Mouse (Mus musculus) CH12.LX (cell line): ENCODE measurements around the gene 2010300C02Rik. TPM values are rescaled to one million over a fixed set of nuclear protein-coding genes. Genes with fewer than 3 reads are reported as not detected.
"Not testable (repeated sequence)": the region's sequence is repeated elsewhere in the genome, so short reads cannot be mapped to it uniquely, and the experiment has no call there.

ENCODE experiments used
- DNase-seq: peaks from one replicate; pipeline ENCODE4 v3.0.0-alpha.2; 2013; ENCODE audit errors: extremely low read depth
- H3K27ac ChIP-seq: 2 replicates; pipeline ENCODE4 v1.5.1; 2012; ENCODE audit warnings: low read depth, mild to moderate bottlenecking, control low read depth, moderate library complexity; ENCODE audit not compliant: insufficient read depth
- H3K27me3 ChIP-seq: replicated peaks from 2 replicates; pipeline ENCODE3; 2012; ENCODE audit warnings: inconsistent platforms
- H3K36me3 ChIP-seq, 2 experiments: replicated peaks in 1 of 2; 2 replicates each; pipeline versions ENCODE3 to v1.6.1; 2012; ENCODE audit warnings: inconsistent platforms in 1 of 2, low read length in 1 of 2, mild to moderate bottlenecking in 1 of 2, mixed read lengths in 1 of 2, moderate library complexity in 1 of 2; ENCODE audit not compliant: control insufficient read depth in 1 of 2, insufficient read depth in 1 of 2
- H3K4me1 ChIP-seq, 2 experiments: 2 replicates each; pipeline ENCODE4 v1.6.1; 2012; ENCODE audit warnings: inconsistent platforms in 1 of 2, moderate library complexity in 1 of 2; ENCODE audit not compliant: insufficient read depth in 2 of 2, control insufficient read depth in 1 of 2
- H3K4me2 ChIP-seq: 2 replicates; pipeline ENCODE4 v1.6.1; 2012; ENCODE audit warnings: low read depth, mild to moderate bottlenecking, control low read depth; ENCODE audit not compliant: poor library complexity, insufficient read depth, severe bottlenecking
- H3K4me3 ChIP-seq, 3 experiments: fragments of 150-350 bp in 1 of 3; sonication (generic) in 1 of 3; replicated peaks in 1 of 3; 2 replicates each; pipeline versions ENCODE3 to v1.5.1; 2011 to 2012; ENCODE audit warnings: low read depth in 2 of 3, low read length in 2 of 3, mild to moderate bottlenecking in 2 of 3, moderate library complexity in 2 of 3, control low read depth in 1 of 3, improper control_type of control experiment in 1 of 3, inconsistent platforms in 1 of 3, mixed read lengths in 1 of 3; ENCODE audit not compliant: poor library complexity in 1 of 3
- H3K79me2 ChIP-seq: replicated peaks from 2 replicates; pipeline ENCODE4 v1.6.1; 2012; ENCODE audit warnings: mild to moderate bottlenecking, moderate library complexity; ENCODE audit not compliant: control insufficient read depth, poor library complexity, insufficient read depth, severe bottlenecking; ENCODE audit errors: extremely low read depth
- H3K9ac ChIP-seq: 2 replicates; pipeline ENCODE4 v1.6.1; 2012; ENCODE audit warnings: low read depth, mild to moderate bottlenecking, control low read depth, moderate library complexity; ENCODE audit not compliant: insufficient read depth
- H3K9me3 ChIP-seq: replicated peaks from 2 replicates; pipeline ENCODE3; 2012; ENCODE audit warnings: low read length, inconsistent platforms, mixed read lengths
- CHD1 ChIP-seq: IDR thresholded peaks from 2 replicates; pipeline ENCODE4 v1.6.1; 2012; ENCODE audit warnings: low read depth, low read length, improper control_type of control experiment, inconsistent platforms
- E2F4 ChIP-seq: IDR thresholded peaks from 2 replicates; pipeline ENCODE4 v1.6.1; 2011; ENCODE audit warnings: low read depth, low read length, improper control_type of control experiment; ENCODE audit not compliant: insufficient replicate concordance
- JUND ChIP-seq: conservative IDR thresholded peaks from 2 replicates; pipeline ENCODE4 v1.6.1; 2011; ENCODE audit warnings: low read depth, low read length, improper control_type of control experiment
- MXI1 ChIP-seq: IDR thresholded peaks from 2 replicates; pipeline ENCODE4 v1.6.1; 2011; ENCODE audit warnings: mild to moderate bottlenecking, low read depth, low read length, improper control_type of control experiment
- NELFE ChIP-seq: IDR thresholded peaks from 2 replicates; pipeline ENCODE4 v1.6.1; 2011; ENCODE audit warnings: low read depth, low read length, improper control_type of control experiment
- NRF1 ChIP-seq: IDR thresholded peaks from 2 replicates; pipeline ENCODE4 v1.6.1; 2014; ENCODE audit warnings: low read depth, mild to moderate bottlenecking, inconsistent platforms, low read length, improper control_type of control experiment, moderate library complexity
- RCOR1 ChIP-seq: conservative IDR thresholded peaks from 2 replicates; pipeline ENCODE4 v1.6.1; 2012; ENCODE audit warnings: low read depth, mild to moderate bottlenecking, inconsistent platforms, low read length, improper control_type of control experiment
- SIN3A ChIP-seq: IDR thresholded peaks from 2 replicates; pipeline ENCODE4 v1.6.1; 2012; ENCODE audit warnings: low read length, improper control_type of control experiment, inconsistent platforms
- USF1 ChIP-seq: IDR thresholded peaks from 2 replicates; pipeline ENCODE4 v1.6.1; 2014; ENCODE audit warnings: low read depth, mild to moderate bottlenecking, inconsistent platforms, low read length, improper control_type of control experiment
- ZC3H11A ChIP-seq: IDR thresholded peaks from 2 replicates; pipeline ENCODE4 v1.6.1; 2012; ENCODE audit warnings: low read depth, mild to moderate bottlenecking, inconsistent platforms, low read length, improper control_type of control experiment
- ZKSCAN1 ChIP-seq: IDR thresholded peaks from 2 replicates; pipeline ENCODE4 v1.6.1; 2012; ENCODE audit warnings: low read depth, inconsistent platforms, low read length, improper control_type of control experiment, borderline replicate concordance
- ZNF384 ChIP-seq: IDR thresholded peaks from 2 replicates; pipeline ENCODE4 v1.6.1; 2012; ENCODE audit warnings: low read depth, low read length, improper control_type of control experiment, inconsistent platforms
- dilution Hi-C: fragments of 300-500 bp; cut with MboI; formaldehyde crosslinking; loops from 2 replicates; pipeline ENCODE4 v1.14.3; 2020; ENCODE audit warnings: low sequenced_read_pairs; ENCODE audit not compliant: extremely low pct_unique_long_range_greater_than_20kb, extremely low pct_ligation_motif_present
- in situ Hi-C: fragments of 300-500 bp; cut with MboI; formaldehyde crosslinking; loops from 3 replicates; pipeline ENCODE4 v1.14.3; 2019; ENCODE audit warnings: low sequenced_read_pairs, low pct_ligation_motif_present, low pct_unique_long_range_greater_than_20kb, mixed read lengths
- polyA plus RNA-seq: library from polyadenylated mRNA; unstranded; fragments of >175 nt; gene quantifications from 2 replicates; pipeline ENCODE4 v1.2.1, GENCODE M21; 2012; ENCODE audit warnings: low read depth; ENCODE audit not compliant: insufficient read length
- total RNA-seq, 2 experiments: library from RNA; depleted of rRNA; stranded (reverse); fragments of 300-350 nt in 1 of 2; fragments of >200 nt in 1 of 2; gene quantifications; 2 replicates each; pipeline ENCODE4 v1.2.3; 2012 to 2014

2010300C02Rik gene
- total and polyA plus RNA-seq, 3 experiments, result 0.08 to 0.25 (median 0.09) TPM

DNA sequence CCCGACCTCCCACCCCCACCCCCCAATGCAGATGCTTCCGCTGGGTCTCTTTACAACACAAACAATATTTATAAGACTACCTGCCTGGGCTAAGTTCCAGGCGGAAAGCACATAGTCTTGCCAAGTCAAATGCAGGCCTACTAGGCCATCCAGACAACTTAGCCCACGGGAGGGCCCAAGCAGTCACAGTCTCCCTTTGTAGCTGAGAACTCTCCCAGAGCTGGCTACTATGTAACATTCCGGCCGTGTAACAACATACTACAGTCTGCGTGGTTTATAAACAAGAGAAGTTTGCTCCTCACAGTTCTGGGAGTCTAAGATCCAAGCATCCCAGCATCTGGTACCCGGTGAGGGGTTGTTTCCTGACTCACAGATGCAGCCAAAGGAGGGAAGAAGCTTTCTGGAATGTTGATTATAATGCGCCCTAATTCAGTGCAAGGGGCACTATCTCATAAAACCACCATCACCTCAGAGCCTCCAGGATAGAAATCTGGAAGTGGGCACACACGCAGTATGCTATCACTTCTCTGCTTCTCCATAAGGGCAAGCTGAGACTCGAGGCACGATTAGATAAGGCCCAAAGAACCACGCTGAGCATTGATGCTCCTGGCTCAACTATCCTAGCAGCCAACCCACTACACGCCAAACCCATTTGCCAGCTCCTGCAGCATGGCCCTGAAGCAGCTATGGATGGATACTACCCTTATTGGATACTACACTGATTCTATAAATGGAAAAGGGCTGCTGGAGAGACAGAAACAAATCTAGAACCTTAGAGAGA lies 2.3 kb downstream of the 2010300C02Rik start:
- no peak for DNase-seq
- Histone ChIP-seq H3K9me3 (no peaks in the 10 kb centered on the region), H3K36me3 (no peaks in the 10 kb centered on the region), H3K27me3 (no peaks in the 10 kb centered on the region), H3K79me2 (no peaks in the 10 kb centered on the region), H3K27ac (no peak overlapping the region), H3K4me3 (no peak overlapping the region), H3K9ac (no peak overlapping the region), H3K4me2 (no peak overlapping the region), H3K4me1 (peaks cover 0 to 3% of the 10 kb centered on the region in 2 experiments; a peak in 1 of 4 replicates)
- dilution Hi-C loops, result no loop called here
- in situ Hi-C loops, result no loop called here
- TF ChIP-seq E2F4 (no peak), RCOR1 (no peak), CHD1 (no peak), NRF1 (no peak), USF1 (no peak), JUND (no peak), ZNF384 (no peak), ZKSCAN1 (no peak), NELFE (no peak), SIN3A (no peak), MXI1 (no peak), ZC3H11A (no peak)

DNA sequence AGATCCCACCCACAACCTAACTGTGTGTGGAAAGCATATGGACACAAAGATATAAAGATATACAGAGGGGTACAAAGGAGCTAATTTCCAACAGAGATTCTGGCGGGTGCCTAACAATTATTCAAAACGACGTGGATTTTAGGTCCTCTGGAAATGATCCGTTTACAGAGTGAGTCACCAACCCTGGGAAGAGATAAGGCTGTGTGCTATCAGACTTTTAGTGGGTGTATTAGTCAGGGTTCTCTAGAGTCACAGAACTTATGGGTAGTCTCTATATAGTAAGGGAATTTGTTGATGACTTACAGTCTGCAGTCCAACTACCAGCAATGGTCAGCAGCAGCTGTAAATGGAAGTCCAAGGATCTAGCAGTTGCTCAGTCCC lies 7.5 kb downstream of the 2010300C02Rik start:
- H3K27me3 ChIP-seq, H3K4me1 ChIP-seq, H3K27ac ChIP-seq, DNase-seq, in situ Hi-C loops, H3K4me2 ChIP-seq, H3K9ac ChIP-seq, H3K36me3 ChIP-seq, H3K4me3 ChIP-seq, dilution Hi-C loops, H3K9me3 ChIP-seq, H3K79me2 ChIP-seq: not testable (repeated sequence)
